In the genomic region with DNA sequence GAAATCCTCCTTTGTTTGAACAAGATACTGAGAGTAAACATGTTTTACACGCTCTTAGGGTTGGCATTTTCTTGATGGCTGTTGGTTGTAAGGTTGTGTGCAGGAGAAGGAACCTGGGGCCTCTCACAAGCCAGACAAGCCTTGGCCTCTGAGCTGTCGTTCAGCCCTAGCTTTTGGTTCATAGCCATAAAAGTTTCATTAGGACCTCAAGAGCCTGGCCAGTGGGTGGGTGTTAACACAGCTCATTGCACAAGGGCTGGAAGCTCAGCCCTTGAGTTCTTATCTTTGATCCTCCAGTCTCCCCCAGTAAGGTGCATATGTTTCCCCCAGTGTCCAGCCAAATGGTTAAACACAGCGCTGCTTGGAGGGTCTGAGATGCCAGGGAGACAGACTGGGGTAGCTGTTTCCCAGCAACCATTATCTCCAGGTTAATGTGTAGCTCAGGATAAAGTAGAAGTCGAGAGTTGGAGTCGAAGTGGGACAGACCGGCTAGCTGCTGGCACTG, we compare ENCODE assay signal across 10 mouse cellular contexts.
DNase-seq lines count a peak whose midpoint lies in the region; ATAC-seq and TF ChIP-seq lines count a peak whose summit lies in the region.
"Had no signal": no experiment of that assay in that cellular context is flagged by ENCODE, and none has a peak within 500 bp of the region (broad histone marks: within the 10 kb centered on the region; RNA-seq: fewer than 3 reads in every experiment).

No protein-coding gene starts in this region.

- H3K4me1 ChIP-seq in hindbrain, embryonic 10.5 days (replicated peaks): peaks cover 47% of the 10 kb centered on the region
- peaks cover 28% of the 10 kb centered on the region for H3K4me1 ChIP-seq in hindbrain, embryonic 13.5 days (replicated peaks)
- H3K4me1 ChIP-seq in midbrain, embryonic 10.5 days: peaks cover 51% of the 10 kb centered on the region
- H3K4me1 ChIP-seq in midbrain, embryonic 16.5 days (ENCODE audit: control insufficient read depth, insufficient read depth, low read length): peaks cover 6% of the 10 kb centered on the region
- H3K4me1 ChIP-seq in limb, embryonic 10.5 days: peaks cover 40% of the 10 kb centered on the region
- H3K4me1 ChIP-seq in stomach, postnatal 0 days (replicated peaks; ENCODE audit: control insufficient read depth, insufficient read depth): peaks cover 6% of the 10 kb centered on the region

- no peaks in the 10 kb centered on the region for H3K27me3 ChIP-seq in hindbrain, embryonic 10.5 days (ENCODE audit: insufficient read depth, poor library complexity, severe bottlenecking)
- no peaks in the 10 kb centered on the region for H3K27me3 ChIP-seq in hindbrain, embryonic 13.5 days
- no peaks in the 10 kb centered on the region for H3K27me3 ChIP-seq in midbrain, embryonic 10.5 days (ENCODE audit: low read depth, poor library complexity, severe bottlenecking)
- H3K27me3 ChIP-seq in midbrain, embryonic 16.5 days (ENCODE audit: control insufficient read depth, insufficient read depth, low read depth, low read length): no peaks in the 10 kb centered on the region
- no peaks in the 10 kb centered on the region for H3K27me3 ChIP-seq in limb, embryonic 10.5 days (ENCODE audit: low read depth, poor library complexity, severe bottlenecking)
- H3K27me3 ChIP-seq in stomach, postnatal 0 days (ENCODE audit: control insufficient read depth, insufficient read depth, low read length): no peaks in the 10 kb centered on the region
- H3K27me3 ChIP-seq: neural tube, embryonic 12.5 days had no signal

- no peaks in the 10 kb centered on the region for H3K36me3 ChIP-seq in hindbrain, embryonic 10.5 days
- H3K36me3 ChIP-seq in hindbrain, embryonic 13.5 days: 0 out of 2 replicates have a peak, but pooled peaks cover 3% of the 10 kb centered on the region
- H3K36me3 ChIP-seq in midbrain, embryonic 10.5 days: peaks cover 4% of the 10 kb centered on the region; the same call in 1 of the 2 replicates
- H3K36me3 ChIP-seq in midbrain, embryonic 16.5 days (ENCODE audit: control insufficient read depth, insufficient read depth, low read length): no peaks in the 10 kb centered on the region
- no peaks in the 10 kb centered on the region for H3K36me3 ChIP-seq in limb, embryonic 10.5 days
- no peaks in the 10 kb centered on the region for H3K36me3 ChIP-seq in stomach, postnatal 0 days (ENCODE audit: control insufficient read depth, insufficient read depth, low read length)
- H3K36me3 ChIP-seq: neural tube, embryonic 12.5 days had no signal

- WGBS in hindbrain, embryonic 10.5 days: 52% methylated on average over 6 of the region's 6 CpGs
- 34% methylated on average over 6 of the region's 6 CpGs for WGBS in hindbrain, embryonic 13.5 days
- 52% methylated on average over 6 of the region's 6 CpGs for WGBS in midbrain, embryonic 10.5 days
- WGBS in midbrain, embryonic 16.5 days: 42% methylated on average over 6 of the region's 6 CpGs
- WGBS in limb, embryonic 10.5 days: 59% methylated on average over 6 of the region's 6 CpGs
- 43% methylated on average over 6 of the region's 6 CpGs for WGBS in stomach, postnatal 0 days

- DNase-seq in hindbrain, embryonic 10.5 days (ENCODE audit: low spot score): no peak
- no peak for DNase-seq in midbrain, embryonic 10.5 days (ENCODE audit: low spot score)
- DNase-seq in limb, embryonic 10.5 days (ENCODE audit: low spot score): no peak
- DNase-seq in stomach, postnatal 0 days (ENCODE audit: low spot score): peak; percentile 74
- DNase-seq: cerebellum, postnatal 14 days had no signal

- no peak overlapping the region for H3K9ac ChIP-seq in hindbrain, embryonic 13.5 days
- no peak overlapping the region for H3K9ac ChIP-seq in midbrain, embryonic 16.5 days (ENCODE audit: low read depth, low read length)
- H3K9ac ChIP-seq in stomach, postnatal 0 days (ENCODE audit: low read length): no peak overlapping the region
- H3K9ac ChIP-seq: neural tube, embryonic 12.5 days had no signal

- H3K9me3 ChIP-seq in hindbrain, embryonic 10.5 days: no peaks in the 10 kb centered on the region
- H3K9me3 ChIP-seq in hindbrain, embryonic 13.5 days: 0 out of 2 replicates have a peak, but pooled peaks cover 5% of the 10 kb centered on the region
- H3K9me3 ChIP-seq in midbrain, embryonic 10.5 days (replicated peaks): no peaks in the 10 kb centered on the region
- no peaks in the 10 kb centered on the region for H3K9me3 ChIP-seq in midbrain, embryonic 16.5 days (replicated peaks; ENCODE audit: control insufficient read depth, low read length, poor library complexity, severe bottlenecking)
- H3K9me3 ChIP-seq in limb, embryonic 10.5 days (replicated peaks): no peaks in the 10 kb centered on the region
- no peaks in the 10 kb centered on the region for H3K9me3 ChIP-seq in stomach, postnatal 0 days (ENCODE audit: control insufficient read depth, low read length)

- H3K4me2 ChIP-seq in hindbrain, embryonic 13.5 days: no peak overlapping the region
- no peak overlapping the region for H3K4me2 ChIP-seq in midbrain, embryonic 16.5 days (ENCODE audit: low read length)
- H3K4me2 ChIP-seq in stomach, postnatal 0 days (replicated peaks; ENCODE audit: low read depth): no peak overlapping the region
- H3K4me2 ChIP-seq: neural tube, embryonic 12.5 days had no signal

- no peak for TF ChIP-seq CTCF in stomach, postnatal 0 days (IDR thresholded peaks at IDR 0.05; ENCODE audit: low read depth)

- no peak for ATAC-seq in hindbrain, embryonic 13.5 days (ENCODE audit: low FRiP score)
- ATAC-seq in midbrain, embryonic 16.5 days: no peak
- ATAC-seq in stomach, postnatal 0 days (ENCODE audit: low FRiP score, low TSS enrichment): peak; percentile 66
- no peak for ATAC-seq in erythroid progenitor cell, adult 5-6 weeks (replicated peaks; ENCODE audit: low FRiP score, poor library complexity, severe bottlenecking)

- TF ChIP-seq EP300 in stomach, postnatal 0 days (optimal IDR thresholded peaks at IDR 0.05): no peak

- no peak overlapping the region for H3K4me3 ChIP-seq in hindbrain, embryonic 10.5 days
- no peak overlapping the region for H3K4me3 ChIP-seq in hindbrain, embryonic 13.5 days
- no peak overlapping the region for H3K4me3 ChIP-seq in midbrain, embryonic 10.5 days
- H3K4me3 ChIP-seq in midbrain, embryonic 16.5 days (ENCODE audit: low read depth, low read length): no peak overlapping the region
- H3K4me3 ChIP-seq in limb, embryonic 10.5 days: no peak overlapping the region
- H3K4me3 ChIP-seq in stomach, postnatal 0 days (ENCODE audit: low read depth, low read length): no peak overlapping the region
- H3K4me3 ChIP-seq: neural tube, embryonic 12.5 days had no signal

- peak overlapping the region; percentile 77 for H3K27ac ChIP-seq in hindbrain, embryonic 10.5 days
- no peak overlapping the region for H3K27ac ChIP-seq in hindbrain, embryonic 13.5 days
- H3K27ac ChIP-seq in midbrain, embryonic 10.5 days (replicated peaks): peak overlapping the region; percentile 76
- no peak overlapping the region for H3K27ac ChIP-seq in midbrain, embryonic 16.5 days (ENCODE audit: low read length)
- peak overlapping the region; percentile 37; the same call in 1 of the 2 replicates for H3K27ac ChIP-seq in limb, embryonic 10.5 days
- H3K27ac ChIP-seq in stomach, postnatal 0 days (replicated peaks): peak overlapping the region; percentile 87
- H3K27ac ChIP-seq: macrophage; neural tube, embryonic 12.5 days had no signal

Comparison
In these comparisons a context has a peak if more than half of its experiments do, and no peak if none do; other contexts are left out.
1. H3K27ac ChIP-seq: peak in hindbrain, embryonic 10.5 days (single experiment), midbrain, embryonic 10.5 days (single experiment), limb, embryonic 10.5 days (single experiment) and stomach, postnatal 0 days (single experiment); none in hindbrain, embryonic 13.5 days (single experiment) and midbrain, embryonic 16.5 days (single experiment).